Mouse (Mus musculus): Measurements from ENCODE around the gene Wipi1. TPM values are rescaled to one million over a fixed set of nuclear protein-coding genes. Genes with fewer than 3 reads are reported as not detected.

Wipi1 gene
- polyA plus RNA-seq, 1 experiment from 2014 or later = 21.3 TPM

- H3K27ac ChIP-seq (ENCODE audit: low read length) = no peak overlapping the region
- peaks cover 15% of the 10 kb centered on the region for H3K4me1 ChIP-seq (ENCODE audit: control insufficient read depth, insufficient read depth, low read length)
- no peak overlapping the region for H3K4me2 ChIP-seq (replicated peaks; ENCODE audit: low read depth, low read length)
- H3K36me3 ChIP-seq (ENCODE audit: control insufficient read depth, insufficient read depth, low read length) = no peaks in the 10 kb centered on the region
- H3K4me3 ChIP-seq (ENCODE audit: low read depth, low read length) = no peak overlapping the region
- no peak overlapping the region for H3K9ac ChIP-seq (replicated peaks; ENCODE audit: low read depth, low read length)
- no peak for ATAC-seq (ENCODE audit: insufficient number of reproducible peaks, insufficient read depth, low FRiP score, low read depth)
- WGBS = 59% methylated on average over 5 of the region's 5 CpGs
- H3K9me3 ChIP-seq (ENCODE audit: control insufficient read depth, low read depth, low read length) = no peaks in the 10 kb centered on the region
- H3K27me3 ChIP-seq (ENCODE audit: control insufficient read depth, insufficient read depth, low read length) = no peaks in the 10 kb centered on the region
Observed at GRCm38 (mm10) chr11:109549599-109550290, 62.0 kb downstream of the Wipi1 start.

GRCm38 (mm10) chr11:109547652-109548051 is 64.1 kb downstream of the Wipi1 start:
- Histone ChIP-seq H3K36me3 (ENCODE audit: control insufficient read depth, insufficient read depth, low read length) (no peaks in the 10 kb centered on the region), H3K9ac (replicated peaks; ENCODE audit: low read depth, low read length) (no peak overlapping the region), H3K27me3 (ENCODE audit: control insufficient read depth, insufficient read depth, low read length) (no peaks in the 10 kb centered on the region), H3K4me3 (ENCODE audit: low read depth, low read length) (no peak overlapping the region), H3K4me1 (ENCODE audit: control insufficient read depth, insufficient read depth, low read length) (peaks cover 13% of the 10 kb centered on the region), H3K4me2 (replicated peaks; ENCODE audit: low read depth, low read length) (no peak overlapping the region), H3K27ac (ENCODE audit: low read length) (no peak overlapping the region), H3K9me3 (ENCODE audit: control insufficient read depth, low read depth, low read length) (no peaks in the 10 kb centered on the region)
- 100% methylated on average over 1 of the region's 1 CpGs for WGBS
- ATAC-seq (ENCODE audit: insufficient number of reproducible peaks, insufficient read depth, low FRiP score, low read depth) = no peak

GRCm38 (mm10) chr11:109546305-109547001 is 65.3 kb downstream of the Wipi1 start:
- Histone ChIP-seq H3K36me3 (ENCODE audit: control insufficient read depth, insufficient read depth, low read length) (no peaks in the 10 kb centered on the region), H3K27me3 (ENCODE audit: control insufficient read depth, insufficient read depth, low read length) (no peaks in the 10 kb centered on the region), H3K27ac (ENCODE audit: low read length) (no peak overlapping the region), H3K4me1 (ENCODE audit: control insufficient read depth, insufficient read depth, low read length) (peaks cover 13% of the 10 kb centered on the region), H3K9ac (replicated peaks; ENCODE audit: low read depth, low read length) (no peak overlapping the region), H3K9me3 (ENCODE audit: control insufficient read depth, low read depth, low read length) (no peaks in the 10 kb centered on the region), H3K4me2 (replicated peaks; ENCODE audit: low read depth, low read length) (no peak overlapping the region), H3K4me3 (ENCODE audit: low read depth, low read length) (no peak overlapping the region)
- ATAC-seq (ENCODE audit: insufficient number of reproducible peaks, insufficient read depth, low FRiP score, low read depth) = no peak
- 52% methylated on average over 16 of the region's 16 CpGs for WGBS

- Histone ChIP-seq H3K9ac (replicated peaks; ENCODE audit: low read depth, low read length) (no peak overlapping the region), H3K9me3 (ENCODE audit: control insufficient read depth, low read depth, low read length) (no peaks in the 10 kb centered on the region), H3K4me1 (ENCODE audit: control insufficient read depth, insufficient read depth, low read length) (peaks cover 13% of the 10 kb centered on the region), H3K4me2 (replicated peaks; ENCODE audit: low read depth, low read length) (no peak overlapping the region), H3K36me3 (ENCODE audit: control insufficient read depth, insufficient read depth, low read length) (no peaks in the 10 kb centered on the region), H3K27me3 (ENCODE audit: control insufficient read depth, insufficient read depth, low read length) (no peaks in the 10 kb centered on the region), H3K27ac (ENCODE audit: low read length) (no peak overlapping the region), H3K4me3 (ENCODE audit: low read depth, low read length) (no peak overlapping the region)
- no peak for ATAC-seq (ENCODE audit: insufficient number of reproducible peaks, insufficient read depth, low FRiP score, low read depth)
- 22% methylated on average over 12 of the region's 12 CpGs for WGBS
Observed at GRCm38 (mm10) chr11:109545700-109546143, 66.0 kb downstream of the Wipi1 start.

- Histone ChIP-seq H3K4me3 (ENCODE audit: low read depth, low read length) (no peak overlapping the region), H3K9ac (replicated peaks; ENCODE audit: low read depth, low read length) (no peak overlapping the region), H3K27me3 (ENCODE audit: control insufficient read depth, insufficient read depth, low read length) (no peaks in the 10 kb centered on the region), H3K36me3 (ENCODE audit: control insufficient read depth, insufficient read depth, low read length) (no peaks in the 10 kb centered on the region), H3K4me1 (ENCODE audit: control insufficient read depth, insufficient read depth, low read length) (peaks cover 13% of the 10 kb centered on the region), H3K9me3 (ENCODE audit: control insufficient read depth, low read depth, low read length) (no peaks in the 10 kb centered on the region), H3K4me2 (replicated peaks; ENCODE audit: low read depth, low read length) (no peak overlapping the region), H3K27ac (ENCODE audit: low read length) (no peak overlapping the region)
- no peak for ATAC-seq (ENCODE audit: insufficient number of reproducible peaks, insufficient read depth, low FRiP score, low read depth)
- 40% methylated on average over 7 of the region's 7 CpGs for WGBS
Observed at GRCm38 (mm10) chr11:109545265-109545664, 66.5 kb downstream of the Wipi1 start.

- no peaks in the 10 kb centered on the region for H3K36me3 ChIP-seq (ENCODE audit: control insufficient read depth, insufficient read depth, low read length)
- no peaks in the 10 kb centered on the region for H3K9me3 ChIP-seq (ENCODE audit: control insufficient read depth, low read depth, low read length)
- WGBS = 57% methylated on average over 7 of the region's 7 CpGs
- no peak overlapping the region for H3K27ac ChIP-seq (ENCODE audit: low read length)
- no peak overlapping the region for H3K4me3 ChIP-seq (ENCODE audit: low read depth, low read length)
- no peaks in the 10 kb centered on the region for H3K27me3 ChIP-seq (ENCODE audit: control insufficient read depth, insufficient read depth, low read length)
- H3K4me1 ChIP-seq (ENCODE audit: control insufficient read depth, insufficient read depth, low read length) = peaks cover 13% of the 10 kb centered on the region
- H3K4me2 ChIP-seq (replicated peaks; ENCODE audit: low read depth, low read length) = no peak overlapping the region
- no peak for ATAC-seq (ENCODE audit: insufficient number of reproducible peaks, insufficient read depth, low FRiP score, low read depth)
- no peak overlapping the region for H3K9ac ChIP-seq (replicated peaks; ENCODE audit: low read depth, low read length)
Observed at GRCm38 (mm10) chr11:109544432-109544831, 67.3 kb downstream of the Wipi1 start.

- Histone ChIP-seq H3K4me3 (ENCODE audit: low read depth, low read length) (no peak overlapping the region), H3K4me1 (ENCODE audit: control insufficient read depth, insufficient read depth, low read length) (peaks cover 13% of the 10 kb centered on the region), H3K9ac (replicated peaks; ENCODE audit: low read depth, low read length) (no peak overlapping the region), H3K27me3 (ENCODE audit: control insufficient read depth, insufficient read depth, low read length) (no peaks in the 10 kb centered on the region), H3K4me2 (replicated peaks; ENCODE audit: low read depth, low read length) (no peak overlapping the region), H3K36me3 (ENCODE audit: control insufficient read depth, insufficient read depth, low read length) (no peaks in the 10 kb centered on the region), H3K9me3 (ENCODE audit: control insufficient read depth, low read depth, low read length) (no peaks in the 10 kb centered on the region), H3K27ac (ENCODE audit: low read length) (no peak overlapping the region)
- whole genome bisulfite sequencing = 84% methylated on average over 9 of the region's 9 CpGs
- ATAC-seq (ENCODE audit: insufficient number of reproducible peaks, insufficient read depth, low FRiP score, low read depth) = no peak
Observed at GRCm38 (mm10) chr11:109543466-109543865, 68.3 kb downstream of the Wipi1 start.

GRCm38 (mm10) chr11:109539290-109539689 is 72.5 kb downstream of the Wipi1 start:
- WGBS = 42% methylated on average over 6 of the region's 6 CpGs

More at GRCm38 (mm10) chr11:109539290-109539689, 72.5 kb downstream of the Wipi1 start:
- Histone ChIP-seq H3K27ac (ENCODE audit: low read length) (no peak overlapping the region), H3K27me3 (ENCODE audit: control insufficient read depth, insufficient read depth, low read length) (no peaks in the 10 kb centered on the region), H3K9ac (replicated peaks; ENCODE audit: low read depth, low read length) (no peak overlapping the region), H3K4me1 (ENCODE audit: control insufficient read depth, insufficient read depth, low read length) (no peaks in the 10 kb centered on the region), H3K9me3 (ENCODE audit: control insufficient read depth, low read depth, low read length) (no peaks in the 10 kb centered on the region), H3K4me2 (replicated peaks; ENCODE audit: low read depth, low read length) (no peak overlapping the region), H3K4me3 (ENCODE audit: low read depth, low read length) (no peak overlapping the region), H3K36me3 (ENCODE audit: control insufficient read depth, insufficient read depth, low read length) (no peaks in the 10 kb centered on the region)
- ATAC-seq (ENCODE audit: insufficient number of reproducible peaks, insufficient read depth, low FRiP score, low read depth) = no peak
